Mouse (Mus musculus) right cerebral cortex, adult 2 months (tissue): ENCODE results near the gene Pih1d1.
A peak's percentile ranks its signal among the peaks of the same experiment; 100 is the strongest.
"Not testable (repeated sequence)": the region's sequence is repeated elsewhere in the genome, so short reads cannot be mapped to it uniquely, and the experiment has no call there.

Experiments used
- DNase-seq, 2 experiments: peaks; one replicate each; pipeline ENCODE4 v3.0.0; 2021 to 2022; ENCODE audit warnings: low spot score in 2 of 2

Pih1d1 gene

GRCm38 (mm10) chr7:45154096-45154992 is at the start of gene Pih1d1, which contains the start of gene Aldh16a1:
TSS of gene Pih1d1 (plus strand) at chr7:45154303.
TSS of gene Aldh16a1 (minus strand) at chr7:45154584.
- DNase-seq = peak; percentile 94 to 98

DNA sequence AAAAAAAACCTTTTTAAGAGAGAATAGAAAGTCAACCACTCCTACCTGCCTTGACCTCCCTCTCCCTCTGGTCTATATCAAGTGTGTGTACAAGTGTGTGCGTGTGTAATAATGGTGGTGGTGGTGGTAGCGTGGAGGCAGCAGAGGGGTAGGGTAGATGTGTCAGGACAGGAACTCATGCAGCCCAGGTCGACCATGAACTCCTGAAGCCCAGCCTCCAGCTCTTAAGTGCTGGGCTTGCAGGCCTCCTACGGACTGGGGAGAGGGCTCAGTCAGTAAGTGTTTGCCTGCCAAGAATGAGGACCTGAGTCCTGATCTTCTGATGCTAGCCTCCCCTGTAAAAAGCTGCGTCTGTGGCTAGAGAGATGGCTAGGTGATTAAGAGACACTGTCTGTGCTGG is 49.2 kb upstream of the Pih1d1 start:
- DNase-seq = no peak

DNA sequence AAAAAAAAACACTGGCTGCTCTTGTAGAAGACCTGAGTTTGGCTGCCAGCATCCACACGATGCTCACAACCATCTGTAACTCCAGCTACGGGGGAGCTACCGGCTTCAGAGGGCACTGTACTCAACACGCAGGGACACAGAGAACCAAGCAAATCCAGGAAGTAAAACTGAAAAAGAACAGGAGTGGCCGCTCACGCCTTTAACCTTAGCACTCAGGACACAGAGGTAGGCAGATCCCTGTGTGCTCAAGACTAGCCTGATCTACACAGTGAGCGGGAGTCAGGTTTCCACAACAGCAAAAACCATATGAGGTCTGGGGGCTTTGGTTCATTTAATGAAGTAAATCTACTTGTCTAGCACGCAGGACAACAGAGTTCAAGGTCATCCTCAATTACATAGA is 48.6 kb upstream of the Pih1d1 start:
- DNase-seq = no peak

- DNase-seq = no peak
These were observed 47.7 kb upstream of the Pih1d1 start for GRCm38 (mm10) chr7:45106441-45106840.

- no peak for DNase-seq
These were observed 47.0 kb upstream of the Pih1d1 start for GRCm38 (mm10) chr7:45107052-45107645.

DNA sequence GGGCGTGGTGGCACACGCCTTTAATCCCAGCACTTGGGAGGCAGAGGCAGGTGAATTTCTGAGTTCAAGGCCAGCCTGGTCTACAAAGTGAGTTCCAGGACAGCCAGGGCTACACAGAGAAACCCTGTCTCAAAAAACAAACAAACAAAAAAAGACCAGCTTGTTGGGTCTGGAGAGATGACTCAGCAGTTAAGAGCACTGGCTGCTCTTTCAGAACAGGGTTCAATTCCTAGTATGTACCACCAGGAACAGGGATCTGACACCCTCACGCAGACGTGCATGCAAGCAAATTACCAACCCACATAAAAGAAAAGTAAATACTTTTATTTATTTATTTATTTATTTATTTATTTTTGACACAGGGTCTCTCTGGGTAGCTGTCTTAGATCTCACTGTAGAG is 44.0 kb upstream of the Pih1d1 start:
- not testable (repeated sequence) for DNase-seq

GRCm38 (mm10) chr7:45111940-45112339 is 42.2 kb upstream of the Pih1d1 start:
- DNase-seq = no peak

DNA sequence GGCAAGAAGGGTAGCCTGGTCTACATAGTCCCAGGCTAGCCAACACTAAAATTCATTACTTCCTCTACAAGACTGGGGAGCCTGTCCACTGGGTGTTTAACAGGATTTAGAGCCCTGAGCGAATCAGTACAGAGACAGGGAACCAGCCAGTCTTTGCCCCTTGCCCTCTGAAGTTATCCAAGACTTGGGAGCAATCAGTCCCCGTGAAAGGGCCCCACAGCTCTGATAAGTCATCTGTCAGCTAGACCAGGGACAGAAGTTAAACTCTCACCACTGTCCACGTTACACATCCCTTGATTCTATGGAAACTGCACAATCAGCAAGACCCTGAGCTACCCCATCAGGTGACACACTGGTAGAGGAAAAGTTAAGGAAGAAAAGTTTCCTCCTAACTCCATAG is 41.6 kb upstream of the Pih1d1 start:
- no peak for DNase-seq

GRCm38 (mm10) chr7:45113476-45113875 is 40.6 kb upstream of the Pih1d1 start:
- no peak for DNase-seq

- no peak for DNase-seq
These were observed 36.5 kb upstream of the Pih1d1 start for GRCm38 (mm10) chr7:45117566-45117965.

- DNase-seq = no peak
These were observed 35.8 kb upstream of the Pih1d1 start for GRCm38 (mm10) chr7:45118336-45118735.

DNA sequence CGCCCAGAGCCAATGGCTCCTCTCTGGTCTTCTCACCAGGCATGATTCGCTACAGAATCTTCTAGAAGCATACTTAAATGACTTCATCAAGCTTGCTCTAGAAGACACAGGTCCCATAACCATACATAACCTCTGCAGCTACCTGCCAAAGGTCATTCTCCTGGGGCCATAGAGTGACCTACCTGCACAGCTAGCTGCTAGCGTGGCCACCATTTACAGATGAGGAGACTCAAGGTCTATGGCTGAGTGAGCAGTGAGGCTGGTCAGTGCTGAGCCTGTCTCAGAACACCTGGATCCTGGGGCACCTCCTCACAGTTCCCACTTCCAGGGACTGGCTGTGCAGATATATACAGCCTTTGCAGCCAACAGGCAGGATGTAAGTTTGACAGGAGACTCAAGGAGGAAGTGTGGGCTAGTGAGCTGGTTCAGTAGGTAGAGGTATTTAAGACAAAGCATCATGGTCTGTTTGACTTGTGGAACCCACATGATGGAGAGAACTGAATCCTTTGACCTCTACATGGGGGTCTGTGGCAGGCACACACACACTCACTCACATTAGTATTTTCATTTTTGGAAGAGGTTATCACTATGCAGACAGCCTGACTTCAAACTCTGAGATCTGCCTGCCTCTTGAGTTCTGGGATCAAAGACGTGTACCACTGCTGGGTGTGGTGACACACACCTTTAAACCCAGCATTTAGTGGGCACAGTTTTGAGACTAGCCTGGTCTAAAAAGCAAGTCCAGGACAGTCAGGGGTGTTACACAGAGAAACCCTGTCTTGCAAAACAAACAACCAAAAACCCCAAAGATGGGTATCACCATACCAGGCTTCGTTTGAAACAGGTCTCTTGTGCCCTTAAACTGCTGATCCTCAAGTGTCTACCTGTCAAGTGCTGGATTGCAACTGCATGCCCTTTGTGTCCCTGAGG is 34.1 kb upstream of the Pih1d1 start:
- no peak for DNase-seq

DNA sequence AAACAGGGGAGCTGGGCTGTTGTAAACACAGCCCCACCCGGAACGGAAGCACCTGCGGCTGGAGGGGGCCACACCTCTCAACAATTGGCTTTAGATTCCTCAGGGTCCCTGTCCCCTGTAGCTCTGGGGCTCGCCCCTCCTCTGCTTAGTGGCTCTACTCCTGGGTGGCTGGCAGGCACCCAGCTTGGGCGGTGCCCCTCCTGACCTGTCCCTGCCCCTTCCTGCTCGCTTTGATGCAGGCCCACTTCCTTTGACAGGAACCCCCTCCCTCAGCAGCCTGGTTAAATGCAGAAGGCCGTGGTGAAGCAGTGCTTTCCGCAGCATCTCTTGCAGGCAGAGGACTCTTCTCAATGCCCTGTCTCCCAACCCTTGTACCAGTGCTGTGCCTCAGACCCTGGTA is 32.7 kb upstream of the Pih1d1 start:
- no peak for DNase-seq

- DNase-seq = no peak
These were observed 32.1 kb upstream of the Pih1d1 start for GRCm38 (mm10) chr7:45121966-45122365.

- no peak for DNase-seq
These were observed 31.4 kb upstream of the Pih1d1 start for GRCm38 (mm10) chr7:45122561-45123185.

GRCm38 (mm10) chr7:45123186-45123570 is 30.9 kb upstream of the Pih1d1 start:
- no peak for DNase-seq

DNA sequence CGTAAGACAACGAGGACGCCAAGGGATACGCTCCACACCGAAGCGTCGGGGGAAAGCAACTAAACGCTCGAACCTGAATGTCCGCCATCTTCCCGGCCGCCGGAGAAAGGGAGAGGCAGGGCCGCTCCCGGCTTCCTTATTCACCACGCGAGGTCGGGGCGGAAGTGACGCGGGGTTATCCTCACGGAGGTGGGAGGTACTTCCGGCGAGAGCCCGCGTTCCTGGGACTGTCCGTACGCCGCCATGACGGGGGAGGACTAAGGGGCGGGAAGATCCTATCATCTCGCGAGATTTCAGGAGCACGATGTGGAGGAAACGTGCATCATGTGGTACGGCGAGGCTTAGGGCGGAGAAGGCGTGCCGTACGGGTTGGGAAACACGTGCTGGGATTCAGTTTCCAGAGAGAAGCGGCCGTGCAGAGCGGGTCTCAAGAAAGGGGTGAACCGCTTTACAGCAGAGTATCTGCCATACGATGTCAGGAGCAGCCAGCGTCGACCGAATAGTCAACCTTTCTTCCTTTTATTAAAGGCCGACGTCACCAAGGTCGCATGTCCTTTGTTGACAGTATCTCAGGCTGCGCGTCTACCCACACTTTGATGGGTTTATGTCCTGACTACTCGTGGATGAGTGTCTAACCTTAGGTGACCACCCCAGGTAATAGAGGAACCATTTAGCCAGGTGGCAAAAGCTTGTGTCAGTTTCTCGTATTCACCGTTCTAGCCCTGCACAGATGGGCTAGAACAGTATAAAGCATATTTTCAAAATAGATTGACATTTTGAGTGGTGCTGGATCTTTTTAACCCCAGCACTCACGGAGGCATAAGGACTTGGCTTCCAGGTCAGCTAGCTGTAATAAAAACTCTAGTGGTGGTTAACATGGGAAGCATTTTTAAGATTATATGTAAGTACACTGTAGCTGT is 29.6 kb upstream of the Pih1d1 start, which contains the start of gene Rps11:
Rps11 (minus strand) TSS at position 216 of the 920 bp plus-strand sequence.
- DNase-seq = peak; percentile 98 to 99

GRCm38 (mm10) chr7:45125144-45125600 is 28.9 kb upstream of the Pih1d1 start:
- DNase-seq = no peak

DNA sequence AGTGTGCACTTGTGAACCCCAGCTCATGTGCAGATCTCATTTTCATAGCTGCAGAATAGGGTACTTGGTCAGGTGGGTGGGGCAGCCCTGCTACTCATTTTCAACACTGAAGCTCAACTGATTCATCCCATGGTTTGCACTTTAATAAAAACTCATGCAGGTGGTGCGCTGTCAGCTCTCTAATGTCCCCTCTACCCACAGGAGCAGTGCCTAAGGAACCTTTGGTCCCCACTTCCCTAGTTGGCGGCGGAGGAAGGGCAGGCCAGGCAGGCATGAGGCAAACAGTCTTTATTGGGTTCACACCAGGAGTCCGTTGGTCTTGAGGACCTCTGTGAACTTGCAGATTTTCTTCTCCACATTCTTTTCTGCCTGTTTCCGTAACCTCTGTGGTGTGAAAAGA is 28.5 kb upstream of the Pih1d1 start:
- not testable (repeated sequence) for DNase-seq

- DNase-seq = no peak
These were observed 27.8 kb upstream of the Pih1d1 start for GRCm38 (mm10) chr7:45126147-45126843.
